Mouse (Mus musculus): ENCODE data around the gene Iqgap1. TPM values are rescaled to one million over a fixed set of nuclear protein-coding genes. Genes with fewer than 3 reads are reported as not detected.
"Not testable (repeated sequence)": the region's sequence is repeated elsewhere in the genome, so short reads cannot be mapped to it uniquely, and the experiment has no call there.

Gene Iqgap1
- polyA plus RNA-seq, 1 experiment from 2014 or later: 25.9 TPM

DNA sequence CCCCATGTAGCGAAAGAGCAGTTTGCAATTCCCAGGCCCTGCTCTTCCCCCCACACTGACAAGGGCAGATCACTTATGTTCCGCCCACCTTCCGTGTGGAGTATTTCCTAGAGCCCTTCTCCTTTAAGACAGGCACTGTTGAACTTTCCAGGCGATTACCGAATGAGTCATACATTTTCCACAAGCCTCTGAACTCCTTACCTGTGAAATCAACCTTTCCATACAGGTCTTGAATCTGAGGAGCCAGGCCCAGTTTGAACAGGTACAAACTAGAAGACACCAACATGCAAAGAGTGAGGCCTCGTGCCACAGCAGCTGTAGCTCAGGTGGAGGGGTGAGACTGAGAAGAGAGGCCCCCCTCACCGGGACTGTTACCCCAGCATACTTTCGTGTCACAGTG lies 63.5 kb downstream of the Iqgap1 start:
- Histone ChIP-seq H3K9ac (ENCODE audit: low read length) (no peak overlapping the region), H3K36me3 (ENCODE audit: control insufficient read depth, insufficient read depth, low read length) (no peaks in the 10 kb centered on the region), H3K4me2 (ENCODE audit: low read depth, severe bottlenecking) (no peak overlapping the region), H3K4me1 (ENCODE audit: control insufficient read depth, insufficient read depth, low read length) (no peaks in the 10 kb centered on the region), H3K9me3 (ENCODE audit: control insufficient read depth, low read length) (no peaks in the 10 kb centered on the region), H3K27me3 (ENCODE audit: control insufficient read depth, insufficient read depth, low read length) (no peaks in the 10 kb centered on the region), H3K27ac (replicated peaks; ENCODE audit: low read depth, low read length) (no peak overlapping the region), H3K4me3 (ENCODE audit: low read depth, low read length) (no peak overlapping the region)
- WGBS: 90% methylated on average over 8 of the region's 8 CpGs
- no peak for ATAC-seq (ENCODE audit: insufficient number of reproducible peaks, low FRiP score, low TSS enrichment, low read depth)
- no peak for DNase-seq (ENCODE audit: low spot score)

DNA sequence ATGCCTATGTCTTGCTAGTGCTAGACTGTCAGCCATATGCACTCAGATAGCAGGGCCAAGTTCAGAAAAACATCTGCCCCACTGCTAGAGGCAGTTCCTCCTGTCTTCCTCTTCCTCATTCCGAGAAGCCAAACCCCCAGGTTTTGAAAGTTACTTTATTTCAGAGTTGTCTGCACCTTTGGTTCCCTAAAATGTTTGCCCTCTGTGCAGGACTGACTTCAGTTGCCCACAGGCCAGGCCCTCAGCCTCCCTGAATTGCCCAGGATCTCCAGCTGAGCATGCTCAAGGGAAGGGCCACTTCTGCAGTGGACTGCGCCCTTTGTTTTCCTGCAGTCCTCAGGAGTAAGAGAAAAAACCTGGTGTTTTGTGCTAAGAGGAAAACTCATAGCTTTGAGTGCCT lies 71.7 kb downstream of the Iqgap1 start:
- no peaks in the 10 kb centered on the region for H3K9me3 ChIP-seq (ENCODE audit: control insufficient read depth, low read length)
- no peaks in the 10 kb centered on the region for H3K4me1 ChIP-seq (ENCODE audit: control insufficient read depth, insufficient read depth, low read length)
- H3K27ac ChIP-seq (replicated peaks; ENCODE audit: low read depth, low read length): no peak overlapping the region
- ATAC-seq (ENCODE audit: insufficient number of reproducible peaks, low FRiP score, low TSS enrichment, low read depth): no peak
- H3K4me3 ChIP-seq (ENCODE audit: low read depth, low read length): no peak overlapping the region
- no peaks in the 10 kb centered on the region for H3K27me3 ChIP-seq (ENCODE audit: control insufficient read depth, insufficient read depth, low read length)
- no peak overlapping the region for H3K9ac ChIP-seq (ENCODE audit: low read length)
- WGBS: 94% methylated on average over 2 of the region's 2 CpGs
- no peak for DNase-seq (ENCODE audit: low spot score)
- no peak overlapping the region for H3K4me2 ChIP-seq (ENCODE audit: low read depth, severe bottlenecking)
- H3K36me3 ChIP-seq (ENCODE audit: control insufficient read depth, insufficient read depth, low read length): no peaks in the 10 kb centered on the region

DNA sequence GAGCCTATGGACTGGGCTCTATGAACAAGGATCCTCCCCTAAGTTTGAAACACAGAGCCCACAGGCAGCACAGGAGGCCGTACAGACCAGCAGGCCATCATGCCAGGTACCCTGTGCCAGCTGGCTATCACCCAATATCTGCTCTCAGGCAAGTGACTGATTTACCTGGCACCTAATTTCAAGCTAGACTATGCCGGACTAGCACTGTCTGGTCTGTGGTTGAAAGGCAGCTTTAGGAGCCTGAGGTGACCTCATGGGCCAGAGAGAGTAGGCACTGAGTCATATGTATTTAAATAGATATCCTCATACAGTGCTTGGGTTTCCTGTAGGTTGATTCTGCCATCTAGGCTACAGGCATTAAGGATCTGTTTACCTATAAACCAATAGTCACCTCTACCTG lies 72.2 kb downstream of the Iqgap1 start:
- Histone ChIP-seq H3K4me2 (ENCODE audit: low read depth, severe bottlenecking) (no peak overlapping the region), H3K27me3 (ENCODE audit: control insufficient read depth, insufficient read depth, low read length) (no peaks in the 10 kb centered on the region), H3K9me3 (ENCODE audit: control insufficient read depth, low read length) (no peaks in the 10 kb centered on the region), H3K4me1 (ENCODE audit: control insufficient read depth, insufficient read depth, low read length) (no peaks in the 10 kb centered on the region), H3K4me3 (ENCODE audit: low read depth, low read length) (no peak overlapping the region), H3K9ac (ENCODE audit: low read length) (no peak overlapping the region), H3K27ac (replicated peaks; ENCODE audit: low read depth, low read length) (no peak overlapping the region), H3K36me3 (ENCODE audit: control insufficient read depth, insufficient read depth, low read length) (no peaks in the 10 kb centered on the region)
- 93% methylated on average over 2 of the region's 2 CpGs for WGBS
- no peak for DNase-seq (ENCODE audit: low spot score)
- no peak for ATAC-seq (ENCODE audit: insufficient number of reproducible peaks, low FRiP score, low TSS enrichment, low read depth)

DNA sequence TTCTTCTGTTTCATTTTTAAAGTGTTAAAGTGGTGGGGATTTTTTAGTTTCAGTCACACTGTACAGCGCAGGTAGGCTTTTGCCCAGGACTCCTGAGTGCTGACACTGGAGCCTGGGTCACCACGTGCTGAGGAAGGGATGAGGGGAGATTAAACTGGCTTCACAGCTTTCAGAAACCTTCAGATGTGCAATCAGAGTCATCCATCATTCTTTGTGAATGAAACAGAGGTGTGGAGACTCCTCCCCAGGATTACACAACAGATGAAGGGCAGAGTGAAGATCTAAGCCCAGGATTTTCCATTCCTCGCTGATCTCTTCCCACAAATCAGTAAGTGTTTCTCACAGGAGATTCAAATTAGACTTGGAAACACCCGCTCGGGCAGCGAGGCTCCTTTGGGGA lies 76.2 kb downstream of the Iqgap1 start:
- no peak for DNase-seq (ENCODE audit: low spot score)
- WGBS: 48% methylated on average over 6 of the region's 6 CpGs
- Histone ChIP-seq H3K27ac (replicated peaks; ENCODE audit: low read depth, low read length) (no peak overlapping the region), H3K4me3 (ENCODE audit: low read depth, low read length) (no peak overlapping the region), H3K4me1 (ENCODE audit: control insufficient read depth, insufficient read depth, low read length) (peaks cover 5% of the 10 kb centered on the region), H3K9me3 (ENCODE audit: control insufficient read depth, low read length) (no peaks in the 10 kb centered on the region), H3K36me3 (ENCODE audit: control insufficient read depth, insufficient read depth, low read length) (peaks cover 4% of the 10 kb centered on the region; the same call in 1 of the 2 replicates), H3K27me3 (ENCODE audit: control insufficient read depth, insufficient read depth, low read length) (no peaks in the 10 kb centered on the region), H3K9ac (ENCODE audit: low read length) (no peak overlapping the region), H3K4me2 (ENCODE audit: low read depth, severe bottlenecking) (no peak overlapping the region)
- no peak for ATAC-seq (ENCODE audit: insufficient number of reproducible peaks, low FRiP score, low TSS enrichment, low read depth)

DNA sequence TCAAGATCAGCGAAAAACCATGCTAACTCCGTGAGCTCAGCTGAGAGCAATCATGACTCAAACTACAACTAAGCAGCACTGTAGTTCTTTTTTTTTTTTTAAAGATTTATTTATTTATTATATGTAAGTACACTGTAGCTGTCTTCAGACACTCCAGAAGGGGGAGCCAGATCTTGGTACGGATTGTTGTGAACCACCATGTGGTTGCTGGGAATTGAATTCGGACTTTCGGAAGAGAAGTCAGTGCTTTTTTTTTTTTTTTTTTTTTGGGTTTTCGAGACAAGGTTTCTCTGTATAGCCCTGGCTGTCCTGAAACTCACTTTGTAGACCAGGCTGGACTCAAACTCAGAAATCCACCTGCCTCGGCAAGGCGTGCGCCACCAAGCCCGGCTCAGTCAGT lies 76.7 kb downstream of the Iqgap1 start:
- not testable (repeated sequence) for H3K9ac ChIP-seq (ENCODE audit: low read length); H3K9me3 ChIP-seq (ENCODE audit: control insufficient read depth, low read length); H3K4me2 ChIP-seq (ENCODE audit: low read depth, severe bottlenecking); H3K27me3 ChIP-seq (ENCODE audit: control insufficient read depth, insufficient read depth, low read length); H3K36me3 ChIP-seq (ENCODE audit: control insufficient read depth, insufficient read depth, low read length); H3K4me3 ChIP-seq (ENCODE audit: low read depth, low read length); DNase-seq (ENCODE audit: low spot score); H3K4me1 ChIP-seq (ENCODE audit: control insufficient read depth, insufficient read depth, low read length); ATAC-seq (ENCODE audit: insufficient number of reproducible peaks, low FRiP score, low TSS enrichment, low read depth); H3K27ac ChIP-seq (replicated peaks; ENCODE audit: low read depth, low read length)
- WGBS: 95% methylated on average over 9 of the region's 10 CpGs

DNA sequence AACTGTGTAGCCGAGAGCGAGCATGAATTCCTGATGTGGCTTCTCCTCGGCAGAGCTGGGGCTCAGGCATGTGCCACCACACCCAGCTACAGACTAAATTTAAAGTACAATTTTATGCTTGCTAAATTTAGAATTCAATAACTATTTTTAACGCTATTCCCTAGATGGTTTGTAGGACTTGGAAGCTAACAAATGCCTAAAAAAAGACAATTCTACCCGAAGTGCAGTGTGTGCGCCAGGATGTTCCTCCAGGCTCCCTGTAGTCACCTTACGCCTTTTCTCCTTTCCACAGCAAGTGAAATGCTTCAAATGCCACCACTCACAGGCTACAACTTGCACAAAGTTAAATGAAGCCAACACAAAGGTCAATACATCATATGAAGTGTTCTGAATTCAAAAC lies 78.4 kb downstream of the Iqgap1 start:
- no peaks in the 10 kb centered on the region for H3K27me3 ChIP-seq (ENCODE audit: control insufficient read depth, insufficient read depth, low read length)
- peaks cover 4% of the 10 kb centered on the region; the same call in 1 of the 2 replicates for H3K36me3 ChIP-seq (ENCODE audit: control insufficient read depth, insufficient read depth, low read length)
- ATAC-seq (ENCODE audit: insufficient number of reproducible peaks, low FRiP score, low TSS enrichment, low read depth) (no peak), DNase-seq (ENCODE audit: low spot score) (no peak)
- no peak overlapping the region for H3K4me2 ChIP-seq (ENCODE audit: low read depth, severe bottlenecking)
- 88% methylated on average over 7 of the region's 7 CpGs for WGBS
- peaks cover 5% of the 10 kb centered on the region for H3K4me1 ChIP-seq (ENCODE audit: control insufficient read depth, insufficient read depth, low read length)
- no peak overlapping the region for H3K27ac ChIP-seq (replicated peaks; ENCODE audit: low read depth, low read length)
- H3K9me3 ChIP-seq (ENCODE audit: control insufficient read depth, low read length): no peaks in the 10 kb centered on the region
- H3K4me3 ChIP-seq (ENCODE audit: low read depth, low read length): no peak overlapping the region
- no peak overlapping the region for H3K9ac ChIP-seq (ENCODE audit: low read length)

DNA sequence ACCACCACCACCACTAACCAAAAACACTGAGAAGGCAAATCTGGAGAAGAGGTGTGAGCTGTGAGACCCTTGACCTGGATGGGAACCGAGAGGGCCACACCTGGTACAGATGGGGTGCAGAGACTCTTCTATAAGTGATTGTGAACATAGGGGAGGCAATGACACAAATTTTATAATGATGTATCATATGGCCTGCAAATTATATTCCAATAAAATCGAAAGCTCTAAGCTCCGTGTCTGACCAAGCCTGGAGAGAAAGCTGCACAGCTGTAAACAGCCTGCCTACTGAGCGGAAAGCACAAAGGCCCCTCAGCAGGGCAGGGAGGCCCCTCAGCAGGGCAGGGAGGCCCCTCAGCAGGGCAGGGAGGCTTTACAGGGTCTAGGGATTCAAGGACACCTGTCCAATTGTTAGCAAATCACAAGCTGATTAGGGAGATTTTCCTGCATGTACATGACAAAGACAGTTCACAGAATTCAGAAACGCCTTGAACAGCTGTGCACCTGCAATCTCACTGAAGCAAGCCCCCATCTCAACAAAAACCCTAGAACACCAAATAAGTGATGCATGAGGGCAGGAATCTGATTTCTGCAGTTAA lies 79.5 kb downstream of the Iqgap1 start:
- H3K9ac ChIP-seq (ENCODE audit: low read length): no peak overlapping the region
- H3K36me3 ChIP-seq (ENCODE audit: control insufficient read depth, insufficient read depth, low read length): peaks cover 4% of the 10 kb centered on the region; the same call in 1 of the 2 replicates
- ATAC-seq (ENCODE audit: insufficient number of reproducible peaks, low FRiP score, low TSS enrichment, low read depth) (no peak), DNase-seq (ENCODE audit: low spot score) (no peak)
- WGBS: 39% methylated on average over 5 of the region's 5 CpGs
- no peak overlapping the region for H3K4me2 ChIP-seq (ENCODE audit: low read depth, severe bottlenecking)
- no peak overlapping the region for H3K27ac ChIP-seq (replicated peaks; ENCODE audit: low read depth, low read length)
- H3K27me3 ChIP-seq (ENCODE audit: control insufficient read depth, insufficient read depth, low read length): no peaks in the 10 kb centered on the region
- no peaks in the 10 kb centered on the region for H3K9me3 ChIP-seq (ENCODE audit: control insufficient read depth, low read length)
- H3K4me3 ChIP-seq (ENCODE audit: low read depth, low read length): no peak overlapping the region
- peaks cover 5% of the 10 kb centered on the region for H3K4me1 ChIP-seq (ENCODE audit: control insufficient read depth, insufficient read depth, low read length)

DNA sequence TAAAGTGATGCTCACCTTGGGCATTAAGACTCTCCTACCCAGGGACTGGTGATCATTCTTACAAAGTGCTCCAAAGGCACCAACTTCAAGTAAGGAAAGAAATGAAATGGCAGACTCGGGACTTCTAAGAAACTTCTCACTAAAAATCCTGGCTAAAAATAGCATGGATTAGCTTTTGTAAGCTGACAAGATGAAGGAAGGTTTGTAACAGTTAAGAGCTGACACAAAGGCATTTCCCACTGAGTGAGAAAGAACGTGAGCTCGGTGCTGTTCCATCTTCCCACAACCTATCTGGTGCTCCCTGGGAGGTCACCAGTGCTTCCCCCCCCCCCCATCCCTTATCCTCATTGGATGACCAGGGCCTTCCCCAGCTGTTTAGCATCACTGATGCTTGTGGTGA lies 80.0 kb downstream of the Iqgap1 start:
- no peaks in the 10 kb centered on the region for H3K27me3 ChIP-seq (ENCODE audit: control insufficient read depth, insufficient read depth, low read length)
- ATAC-seq (ENCODE audit: insufficient number of reproducible peaks, low FRiP score, low TSS enrichment, low read depth) (no peak), DNase-seq (ENCODE audit: low spot score) (no peak)
- no peaks in the 10 kb centered on the region for H3K9me3 ChIP-seq (ENCODE audit: control insufficient read depth, low read length)
- 23% methylated on average over 3 of the region's 3 CpGs for WGBS
- peaks cover 5% of the 10 kb centered on the region for H3K4me1 ChIP-seq (ENCODE audit: control insufficient read depth, insufficient read depth, low read length)
- H3K4me3 ChIP-seq (ENCODE audit: low read depth, low read length): no peak overlapping the region
- H3K36me3 ChIP-seq (ENCODE audit: control insufficient read depth, insufficient read depth, low read length): peaks cover 4% of the 10 kb centered on the region; the same call in 1 of the 2 replicates
- H3K9ac ChIP-seq (ENCODE audit: low read length): no peak overlapping the region
- H3K4me2 ChIP-seq (ENCODE audit: low read depth, severe bottlenecking): no peak overlapping the region
- no peak overlapping the region for H3K27ac ChIP-seq (replicated peaks; ENCODE audit: low read depth, low read length)

DNA sequence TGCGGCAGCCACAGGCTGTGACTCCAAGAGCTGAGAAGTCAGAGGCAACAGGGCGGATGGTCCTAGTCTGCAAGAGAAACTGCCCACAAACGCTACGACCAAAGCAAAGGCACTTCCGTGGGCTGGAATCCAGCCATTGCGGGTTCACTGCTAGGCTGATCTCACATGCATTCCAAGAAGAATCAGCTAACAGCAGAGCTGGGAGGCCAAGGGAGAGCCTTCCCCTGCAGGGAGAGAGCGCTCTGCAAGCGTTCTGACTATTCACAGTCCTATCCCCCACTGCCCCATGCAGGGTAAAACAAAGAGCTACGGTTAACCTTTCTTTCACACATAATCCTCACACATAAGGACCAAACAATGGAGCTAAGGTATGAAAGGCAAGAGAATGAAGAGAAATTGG lies 80.5 kb downstream of the Iqgap1 start:
- WGBS: 45% methylated on average over 9 of the region's 9 CpGs
- ATAC-seq (ENCODE audit: insufficient number of reproducible peaks, low FRiP score, low TSS enrichment, low read depth): no peak

More for the DNA sequence above, 80.5 kb downstream of the Iqgap1 start:
- peaks cover 5% of the 10 kb centered on the region for H3K4me1 ChIP-seq (ENCODE audit: control insufficient read depth, insufficient read depth, low read length)
- H3K4me3 ChIP-seq (ENCODE audit: low read depth, low read length): no peak overlapping the region
- peaks cover 4% of the 10 kb centered on the region; the same call in 1 of the 2 replicates for H3K36me3 ChIP-seq (ENCODE audit: control insufficient read depth, insufficient read depth, low read length)
- H3K4me2 ChIP-seq (ENCODE audit: low read depth, severe bottlenecking): no peak overlapping the region
- H3K9me3 ChIP-seq (ENCODE audit: control insufficient read depth, low read length): no peaks in the 10 kb centered on the region
- no peaks in the 10 kb centered on the region for H3K27me3 ChIP-seq (ENCODE audit: control insufficient read depth, insufficient read depth, low read length)
- DNase-seq (ENCODE audit: low spot score): peak; percentile 25
- H3K9ac ChIP-seq (ENCODE audit: low read length): no peak overlapping the region
- no peak overlapping the region for H3K27ac ChIP-seq (replicated peaks; ENCODE audit: low read depth, low read length)
